Mouse (Mus musculus) ES-E14 (cell line): Measurements from ENCODE around the gene Gng3.
A peak's percentile ranks its signal among the peaks of the same experiment; 100 is the strongest.

Experiments
- CHD2 ChIP-seq: IDR thresholded peaks from 2 replicates; pipeline ENCODE4 v1.6.1; 2014; ENCODE audit warnings: mild to moderate bottlenecking, low read depth, low read length, inconsistent platforms
- HCFC1 ChIP-seq: IDR thresholded peaks from 2 replicates; pipeline ENCODE4 v1.6.1; 2012; ENCODE audit warnings: low read length, inconsistent platforms, borderline replicate concordance; ENCODE audit not compliant: insufficient read depth
- MAFK ChIP-seq: IDR thresholded peaks from 2 replicates; pipeline ENCODE4 v1.6.1; 2014; ENCODE audit warnings: mild to moderate bottlenecking, low read depth, low read length, inconsistent platforms; ENCODE audit not compliant: insufficient read depth
- ZNF384 ChIP-seq: IDR thresholded peaks from 2 replicates; pipeline ENCODE4 v1.6.1; 2012; ENCODE audit warnings: low read depth, low read length, inconsistent platforms

DNA sequence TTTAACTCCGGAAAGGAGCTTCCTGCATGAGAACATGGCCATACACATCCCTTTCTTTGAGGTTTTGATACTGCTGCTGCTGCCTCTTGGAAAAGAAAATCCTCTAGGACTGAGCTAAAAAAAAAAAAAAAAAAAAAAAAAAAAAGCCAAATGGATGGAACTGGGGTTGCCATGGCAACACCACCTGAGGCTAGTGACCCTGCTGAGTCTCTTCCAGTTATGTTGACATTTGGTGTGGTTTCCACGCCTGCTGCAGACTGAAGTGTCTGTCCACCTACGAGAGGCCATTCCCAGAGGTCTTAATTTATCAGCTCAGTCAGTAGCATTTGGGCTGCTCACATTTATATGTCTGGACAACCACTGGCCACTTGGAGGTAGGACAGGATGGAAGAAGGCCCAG, 50.5 kb downstream of the Gng3 start:
- TF ChIP-seq HCFC1 (no peak), ZNF384 (peak; percentile 95), CHD2 (no peak), MAFK (no peak)
